Comparison of ENCODE assay signal across 12 mouse cellular contexts in the genomic region with DNA sequence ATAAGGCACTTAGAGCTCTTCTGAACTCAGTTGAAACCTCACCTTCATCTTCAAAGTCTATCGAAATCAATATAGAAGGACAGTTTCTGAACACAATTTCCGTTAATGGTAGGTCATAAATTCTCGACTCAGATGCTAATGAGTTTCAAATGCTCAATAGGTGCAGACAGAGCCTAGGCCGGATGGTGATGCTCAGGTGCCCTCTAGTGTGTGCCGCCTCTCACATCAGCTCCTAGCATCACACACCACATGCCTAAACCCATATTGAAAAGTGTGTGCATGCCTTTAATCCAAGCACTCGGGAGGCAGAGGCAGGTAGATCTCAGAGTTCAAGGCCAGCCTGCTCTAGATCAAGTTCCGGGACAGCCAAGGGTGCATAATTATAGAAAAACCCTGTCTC. TPM values are rescaled to one million over a fixed set of nuclear protein-coding genes. Genes with fewer than 3 reads are reported as not detected.
DNase-seq lines count a peak whose midpoint lies in the region; ATAC-seq and TF ChIP-seq lines count a peak whose summit lies in the region.
"Had no signal": no experiment of that assay in that cellular context is flagged by ENCODE, and none has a peak within 500 bp of the region (broad histone marks: within the 10 kb centered on the region; RNA-seq: fewer than 3 reads in every experiment).

No protein-coding gene starts in this region.

- TF ChIP-seq CTCF in liver, postnatal 0 days (IDR thresholded peaks at IDR 0.05; ENCODE audit: low read depth): peak; percentile 52
- peak in 2 of 3 experiments; percentile 1; a peak in 1 of 6 replicates for TF ChIP-seq CTCF in MEL (IDR thresholded peaks at IDR 0.05 in 2 of 3, conservative IDR thresholded peaks at IDR 0.05 in 1 of 3; ENCODE audit: control insufficient read depth in 1 of 3, insufficient read depth in 1 of 3, low read depth in 2 of 3, low read length in 3 of 3, poor library complexity in 1 of 3, severe bottlenecking in 1 of 3)
- peak; percentile 87 for TF ChIP-seq CTCF in embryonic fibroblast, embryonic 13.5 days (IDR thresholded peaks at IDR 0.05; ENCODE audit: borderline replicate concordance, insufficient read depth, low read length)

- intact Hi-C loops in heart, postnatal 10 days (cut with DNase I): loop anchor here (2.0 kb wide), 1 partner anchor 103 kb away; no protein-coding TSS in a partner anchor

- WGBS in heart, embryonic 11.5 days (ENCODE audit: insufficient replicate concordance): 54% methylated on average over 7 of the region's 7 CpGs
- WGBS in liver, postnatal 0 days (ENCODE audit: insufficient replicate concordance): 63% methylated on average over 7 of the region's 7 CpGs
- 66% methylated on average over 7 of the region's 7 CpGs for WGBS in liver, embryonic 11.5 days
- 66% methylated on average over 7 of the region's 7 CpGs for WGBS in forebrain, embryonic 12.5 days

- no peak overlapping the region for H3K27ac ChIP-seq in heart, embryonic 11.5 days (ENCODE audit: low read depth, low read length)
- no peak overlapping the region for H3K27ac ChIP-seq in liver, postnatal 0 days (ENCODE audit: low read depth)
- no peak overlapping the region for H3K27ac ChIP-seq in liver, embryonic 11.5 days (ENCODE audit: low read depth, low read length)
- no peak overlapping the region for H3K27ac ChIP-seq in MEL (ENCODE audit: control insufficient read depth, low read depth, low read length)
- H3K27ac ChIP-seq in embryonic fibroblast, embryonic 13.5 days (ENCODE audit: insufficient read depth, low read length): no peak overlapping the region
- H3K27ac ChIP-seq in forebrain, embryonic 12.5 days: no peak overlapping the region
- H3K27ac ChIP-seq: embryonic facial prominence, embryonic 13.5 days; hindbrain, embryonic 15.5 days; macrophage; neural tube, embryonic 12.5 days had no signal

- DNase-seq in heart, postnatal 10 days: peak; percentile 16 to 17
- no peak for DNase-seq in liver, postnatal 0 days
- no peak for DNase-seq in liver, embryonic 11.5 days (ENCODE audit: low spot score)
- no peak for DNase-seq in MEL (ENCODE audit: low read depth, low spot score)
- DNase-seq in adrenal gland, adult 18-20 months (ENCODE audit: low spot score in 2 of 2): no peak

- H3K4me3 ChIP-seq in heart, embryonic 11.5 days (ENCODE audit: low read depth, low read length): no peak overlapping the region
- H3K4me3 ChIP-seq in liver, postnatal 0 days (ENCODE audit: low read depth, low read length): no peak overlapping the region
- H3K4me3 ChIP-seq in liver, embryonic 11.5 days (ENCODE audit: low read depth, low read length): no peak overlapping the region
- no peak overlapping the region for H3K4me3 ChIP-seq in MEL (ENCODE audit: control insufficient read depth in 1 of 2, insufficient read depth in 1 of 2, low read depth in 2 of 2, low read length in 2 of 2)
- no peak overlapping the region for H3K4me3 ChIP-seq in embryonic fibroblast, embryonic 13.5 days (ENCODE audit: insufficient read depth, low read length)
- no peak overlapping the region for H3K4me3 ChIP-seq in forebrain, embryonic 12.5 days (replicated peaks)
- H3K4me3 ChIP-seq: embryonic facial prominence, embryonic 13.5 days; hindbrain, embryonic 15.5 days; neural tube, embryonic 12.5 days had no signal

- H3K79me2 ChIP-seq in MEL (ENCODE audit: control insufficient read depth, insufficient read depth, low read length, poor library complexity): no peaks in the 10 kb centered on the region

- no peaks in the 10 kb centered on the region for H3K4me1 ChIP-seq in heart, embryonic 11.5 days (ENCODE audit: control insufficient read depth, insufficient read depth, low read length)
- H3K4me1 ChIP-seq in liver, postnatal 0 days (ENCODE audit: insufficient read depth): no peaks in the 10 kb centered on the region
- H3K4me1 ChIP-seq in liver, embryonic 11.5 days (replicated peaks; ENCODE audit: control insufficient read depth, insufficient read depth, low read length): no peaks in the 10 kb centered on the region
- no peaks in the 10 kb centered on the region for H3K4me1 ChIP-seq in MEL (ENCODE audit: control insufficient read depth in 1 of 2, insufficient read depth in 2 of 2, low read length in 2 of 2)
- no peaks in the 10 kb centered on the region for H3K4me1 ChIP-seq in embryonic fibroblast, embryonic 13.5 days (ENCODE audit: control insufficient read depth, insufficient read depth, low read length)
- no peaks in the 10 kb centered on the region for H3K4me1 ChIP-seq in forebrain, embryonic 12.5 days
- H3K4me1 ChIP-seq: embryonic facial prominence, embryonic 13.5 days; hindbrain, embryonic 15.5 days; neural tube, embryonic 12.5 days had no signal

- H3K9me3 ChIP-seq in heart, embryonic 11.5 days (replicated peaks; ENCODE audit: control insufficient read depth, low read length): no peaks in the 10 kb centered on the region
- H3K9me3 ChIP-seq in liver, postnatal 0 days (ENCODE audit: low read length): no peaks in the 10 kb centered on the region
- no peaks in the 10 kb centered on the region for H3K9me3 ChIP-seq in liver, embryonic 11.5 days (ENCODE audit: control insufficient read depth, low read length)
- no peaks in the 10 kb centered on the region for H3K9me3 ChIP-seq in MEL (replicated peaks; ENCODE audit: insufficient read depth, low read length)
- H3K9me3 ChIP-seq in forebrain, embryonic 12.5 days: 0 out of 2 replicates have a peak, but pooled peaks cover 2% of the 10 kb centered on the region
- H3K9me3 ChIP-seq: embryonic facial prominence, embryonic 13.5 days; hindbrain, embryonic 15.5 days; neural tube, embryonic 12.5 days had no signal

- TF ChIP-seq EP300 in liver, postnatal 0 days (IDR thresholded peaks at IDR 0.05; ENCODE audit: low read depth): no peak
- TF ChIP-seq EP300 in MEL (IDR thresholded peaks at IDR 0.05; ENCODE audit: low read depth in 1 of 2, low read length in 2 of 2): no peak

- ATAC-seq in heart, embryonic 11.5 days (replicated peaks; ENCODE audit: insufficient number of reproducible peaks, low FRiP score, low TSS enrichment): no peak
- ATAC-seq in liver, postnatal 0 days: no peak
- no peak for ATAC-seq in liver, embryonic 11.5 days (replicated peaks; ENCODE audit: low FRiP score)
- ATAC-seq in forebrain, embryonic 12.5 days (ENCODE audit: low FRiP score): no peak

- H3K9ac ChIP-seq in heart, embryonic 11.5 days (ENCODE audit: low read depth, low read length): no peak overlapping the region
- no peak overlapping the region for H3K9ac ChIP-seq in liver, postnatal 0 days (replicated peaks)
- no peak overlapping the region for H3K9ac ChIP-seq in liver, embryonic 11.5 days (ENCODE audit: low read depth, low read length)
- H3K9ac ChIP-seq in MEL (ENCODE audit: control insufficient read depth, low read depth, low read length, poor library complexity, severe bottlenecking): no peak overlapping the region
- no peak overlapping the region for H3K9ac ChIP-seq in forebrain, embryonic 12.5 days
- H3K9ac ChIP-seq: embryonic facial prominence, embryonic 13.5 days; hindbrain, embryonic 15.5 days; neural tube, embryonic 12.5 days had no signal

- no peak; the same call in none of the 2 replicates for TF ChIP-seq RAD21 in MEL (IDR thresholded peaks at IDR 0.05; ENCODE audit: low read depth, low read length)

- H3K4me2 ChIP-seq in heart, embryonic 11.5 days: no peak overlapping the region
- no peak overlapping the region for H3K4me2 ChIP-seq in liver, postnatal 0 days (ENCODE audit: low read depth, low read length)
- H3K4me2 ChIP-seq in liver, embryonic 11.5 days: no peak overlapping the region
- H3K4me2 ChIP-seq in forebrain, embryonic 12.5 days: no peak overlapping the region
- H3K4me2 ChIP-seq: embryonic facial prominence, embryonic 13.5 days; hindbrain, embryonic 15.5 days; neural tube, embryonic 12.5 days had no signal

- no peaks in the 10 kb centered on the region for H3K27me3 ChIP-seq in heart, embryonic 11.5 days (ENCODE audit: control insufficient read depth, insufficient read depth, low read length)
- no peaks in the 10 kb centered on the region for H3K27me3 ChIP-seq in liver, postnatal 0 days (ENCODE audit: insufficient read depth, low read length)
- no peaks in the 10 kb centered on the region for H3K27me3 ChIP-seq in liver, embryonic 11.5 days (replicated peaks; ENCODE audit: control insufficient read depth, insufficient read depth, low read length)
- peaks cover 0 to 1% of the 10 kb centered on the region in 2 experiments; a peak in 1 of 4 replicates for H3K27me3 ChIP-seq in MEL (ENCODE audit: control insufficient read depth in 1 of 2, insufficient read depth in 2 of 2, low read length in 2 of 2)
- H3K27me3 ChIP-seq in forebrain, embryonic 12.5 days: peaks cover 7% of the 10 kb centered on the region; the same call in 1 of the 2 replicates
- H3K27me3 ChIP-seq: embryonic facial prominence, embryonic 13.5 days; neural tube, embryonic 12.5 days had no signal

- no peaks in the 10 kb centered on the region for H3K36me3 ChIP-seq in heart, embryonic 11.5 days (ENCODE audit: control insufficient read depth, insufficient read depth, low read length)
- H3K36me3 ChIP-seq in liver, postnatal 0 days (replicated peaks; ENCODE audit: insufficient read depth, low read length): no peaks in the 10 kb centered on the region
- no peaks in the 10 kb centered on the region for H3K36me3 ChIP-seq in liver, embryonic 11.5 days (ENCODE audit: control insufficient read depth, insufficient read depth, low read length)
- H3K36me3 ChIP-seq in MEL (ENCODE audit: control insufficient read depth in 1 of 2, insufficient read depth in 2 of 2, low read length in 2 of 2): no peaks in the 10 kb centered on the region
- H3K36me3 ChIP-seq in forebrain, embryonic 12.5 days (replicated peaks): no peaks in the 10 kb centered on the region
- H3K36me3 ChIP-seq: embryonic facial prominence, embryonic 13.5 days; hindbrain, embryonic 15.5 days; neural tube, embryonic 12.5 days had no signal

- no peak for TF ChIP-seq POLR2A in MEL (IDR thresholded peaks at IDR 0.05; ENCODE audit: control insufficient read depth in 1 of 2, insufficient read depth in 1 of 2, low read depth in 1 of 2, low read length in 2 of 2, poor library complexity in 1 of 2)
- TF ChIP-seq POLR2A in embryonic fibroblast, embryonic 13.5 days (IDR thresholded peaks at IDR 0.05; ENCODE audit: low read depth, low read length): no peak

TF ChIP-seq in MEL, 35 proteins besides CTCF, POLR2A, EP300 and RAD21 (continues in another document):
- no peak for TF ChIP-seq USF2 (IDR thresholded peaks at IDR 0.05; ENCODE audit: borderline replicate concordance in 1 of 2, insufficient read depth in 1 of 2, low read depth in 1 of 2, low read length in 2 of 2)

RNA-seq across cellular contexts. Expression of a gene that starts 26.5 kb away (rescaled TPM):
- total RNA-seq in heart, postnatal 10 days (2021): not detected
- polyA plus RNA-seq in heart, embryonic 11.5 days (2014; fragmentation: Nextera tagmentation; extraction: Ambion mirVana): 0.08 TPM in 1 of 2 replicates, not detected in the other
- polyA plus RNA-seq in liver, postnatal 0 days (2015; fragmentation: Nextera tagmentation; extraction: Ambion mirVana): 0.04 TPM in 1 of 2 replicates, not detected in the other
- 0.16 TPM in 1 of 2 replicates, not detected in the other for polyA plus RNA-seq in liver, embryonic 11.5 days (2014; fragmentation: Nextera tagmentation; extraction: Ambion mirVana)
- not detected in 2 replicates for total RNA-seq in MEL (2012; rRNA removed)
- not detected for polyA plus RNA-seq in MEL (2012; ENCODE audit: insufficient read depth in 1 of 2, insufficient read length in 2 of 2, low read depth in 1 of 2, low replicate concordance in 2 of 2, missing spikeins in 1 of 2)
- polyA plus RNA-seq in embryonic fibroblast, embryonic 13.5 days (2011; ENCODE audit: insufficient read length, low read depth, missing spikeins): not detected in 2 replicates
- not detected for total RNA-seq in adrenal gland, adult 18-20 months (2021)
- 0.31 TPM in 2 replicates for polyA plus RNA-seq in forebrain, embryonic 12.5 days (2016; fragmentation: Nextera tagmentation; extraction: Ambion mirVana)
- polyA plus RNA-seq: embryonic facial prominence, embryonic 13.5 days; macrophage had no signal

Comparison
In these comparisons a context has a peak if more than half of its experiments do, and no peak if none do; other contexts are left out.
1. DNase-seq: peak in heart, postnatal 10 days (2 of 2); none in liver, postnatal 0 days (single experiment), liver, embryonic 11.5 days (single experiment), MEL (single experiment) and adrenal gland, adult 18-20 months (0 of 2).
2. CTCF ChIP-seq: peak in every context shown above with its lines; median percentile 87 in embryonic fibroblast, embryonic 13.5 days; 52 in liver, postnatal 0 days; 1 in MEL.